Mouse (Mus musculus) E14TG2a.4 (cell line): ENCODE measurements around the gene Wdr63.

ENCODE experiments used
- CTCF ChIP-seq: conservative IDR thresholded peaks from 2 replicates; pipeline ENCODE4 v1.5.1; 2014; ENCODE audit warnings: low read length
- NANOG ChIP-seq: IDR thresholded peaks from 2 replicates; pipeline ENCODE4 v1.6.1; 2014; ENCODE audit warnings: borderline replicate concordance, low read length, mixed read lengths

- TF ChIP-seq CTCF = no peak
- TF ChIP-seq NANOG = no peak
These were observed 26.9 kb upstream of the Wdr63 start for GRCm38 (mm10) chr3:146134834-146135233.
